Mouse (Mus musculus): ENCODE data around the gene Hist2h2bb.
A peak's percentile ranks its signal among the peaks of the same experiment; 100 is the strongest.
"Not testable (repeated sequence)": the region's sequence is repeated elsewhere in the genome, so short reads cannot be mapped to it uniquely, and the experiment has no call there.

The Hist2h2bb gene

DNA sequence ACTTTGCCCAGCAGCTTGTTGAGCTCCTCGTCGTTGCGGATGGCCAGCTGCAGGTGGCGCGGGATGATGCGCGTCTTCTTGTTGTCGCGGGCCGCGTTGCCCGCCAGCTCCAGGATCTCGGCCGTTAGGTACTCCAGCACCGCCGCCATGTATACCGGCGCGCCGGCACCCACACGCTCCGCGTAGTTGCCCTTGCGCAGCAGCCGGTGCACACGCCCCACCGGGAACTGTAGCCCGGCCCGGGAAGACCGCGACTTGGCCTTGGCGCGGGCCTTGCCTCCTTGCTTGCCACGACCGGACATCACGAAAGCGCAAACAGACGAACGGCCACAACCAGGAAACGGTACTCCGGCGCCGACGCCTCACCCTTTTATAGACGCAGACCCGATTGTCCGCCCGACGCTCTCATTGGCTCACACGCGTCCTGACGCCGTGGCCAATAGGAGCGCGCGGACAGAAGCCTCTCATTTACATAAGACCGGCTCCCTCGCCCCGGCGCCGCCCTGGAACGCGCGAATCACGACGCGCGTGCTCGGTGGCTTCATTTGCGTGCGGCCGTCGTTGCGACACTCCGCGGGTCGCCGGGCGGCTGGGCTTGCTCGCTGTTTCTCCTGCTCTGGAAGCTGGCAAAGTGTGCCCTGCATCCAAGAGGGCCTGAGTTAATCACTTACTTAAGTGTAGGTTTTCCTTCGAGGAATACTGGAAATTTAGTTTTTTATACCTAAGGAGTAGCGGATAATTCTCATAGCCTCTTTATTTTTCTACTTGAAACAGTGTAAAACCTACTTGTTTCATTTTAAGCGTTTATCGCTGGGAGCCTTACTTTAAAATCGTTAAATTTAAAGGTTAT, 29.4 kb upstream of the Hist2h2bb start, which contains the start of gene Hist2h2aa2:
Gene Hist2h2aa2 (minus strand): TSS at position 328 of the 850 bp plus-strand sequence.
- DNase-seq (ENCODE audit: low spot score), result peak; percentile 64

DNA sequence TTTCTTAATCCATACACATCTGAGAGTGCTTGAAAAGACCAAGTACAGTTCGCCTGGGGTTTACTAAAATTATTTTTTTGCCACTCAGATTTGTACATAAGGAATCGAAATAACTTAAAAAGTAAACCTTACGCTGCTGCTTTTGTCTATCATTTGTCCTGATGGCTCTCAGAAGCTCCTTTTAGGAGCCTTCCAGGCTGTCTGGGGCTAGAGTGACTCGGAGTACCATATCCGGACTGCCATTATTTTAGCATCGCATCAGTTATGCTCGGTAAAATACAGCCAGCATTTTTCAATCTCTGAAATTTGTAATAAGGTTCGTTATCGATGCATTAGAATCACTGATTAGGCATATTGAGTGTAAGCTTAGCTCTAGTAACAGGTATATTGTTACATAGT, 28.8 kb upstream of the Hist2h2bb start:
- no peak for DNase-seq (ENCODE audit: low spot score)

DNA sequence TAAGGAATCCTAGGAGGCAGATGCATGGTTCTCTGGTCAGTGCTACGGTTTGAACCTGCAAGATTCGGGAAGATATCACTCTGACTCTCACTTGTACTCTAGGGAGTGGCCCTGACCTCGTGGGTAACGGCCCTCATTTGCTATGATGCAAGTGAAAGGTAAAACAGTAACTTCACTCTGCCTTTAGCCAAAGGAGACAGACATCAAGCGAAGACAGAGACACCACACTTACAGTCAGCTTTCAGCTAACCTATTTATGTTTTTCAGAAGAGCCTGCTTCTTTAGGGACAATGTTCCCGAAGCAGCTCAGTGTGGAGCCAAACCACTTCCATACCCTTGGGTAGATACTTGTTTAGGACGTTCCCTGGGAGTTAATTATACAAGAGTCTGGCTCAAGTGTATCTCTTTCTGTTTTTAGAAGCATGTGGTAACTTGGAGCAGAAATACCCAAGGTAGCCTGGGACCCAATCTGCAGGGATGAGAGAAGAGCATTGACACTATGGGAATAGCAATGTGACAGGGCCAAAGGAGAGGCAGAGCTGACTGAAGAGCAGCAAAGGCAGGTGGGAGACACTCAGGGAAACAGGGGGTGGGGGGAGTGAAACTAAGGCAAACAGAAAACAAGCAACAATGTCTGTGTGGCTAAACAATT, 25.5 kb upstream of the Hist2h2bb start:
- peak; percentile 43 for DNase-seq (ENCODE audit: low spot score)

DNA sequence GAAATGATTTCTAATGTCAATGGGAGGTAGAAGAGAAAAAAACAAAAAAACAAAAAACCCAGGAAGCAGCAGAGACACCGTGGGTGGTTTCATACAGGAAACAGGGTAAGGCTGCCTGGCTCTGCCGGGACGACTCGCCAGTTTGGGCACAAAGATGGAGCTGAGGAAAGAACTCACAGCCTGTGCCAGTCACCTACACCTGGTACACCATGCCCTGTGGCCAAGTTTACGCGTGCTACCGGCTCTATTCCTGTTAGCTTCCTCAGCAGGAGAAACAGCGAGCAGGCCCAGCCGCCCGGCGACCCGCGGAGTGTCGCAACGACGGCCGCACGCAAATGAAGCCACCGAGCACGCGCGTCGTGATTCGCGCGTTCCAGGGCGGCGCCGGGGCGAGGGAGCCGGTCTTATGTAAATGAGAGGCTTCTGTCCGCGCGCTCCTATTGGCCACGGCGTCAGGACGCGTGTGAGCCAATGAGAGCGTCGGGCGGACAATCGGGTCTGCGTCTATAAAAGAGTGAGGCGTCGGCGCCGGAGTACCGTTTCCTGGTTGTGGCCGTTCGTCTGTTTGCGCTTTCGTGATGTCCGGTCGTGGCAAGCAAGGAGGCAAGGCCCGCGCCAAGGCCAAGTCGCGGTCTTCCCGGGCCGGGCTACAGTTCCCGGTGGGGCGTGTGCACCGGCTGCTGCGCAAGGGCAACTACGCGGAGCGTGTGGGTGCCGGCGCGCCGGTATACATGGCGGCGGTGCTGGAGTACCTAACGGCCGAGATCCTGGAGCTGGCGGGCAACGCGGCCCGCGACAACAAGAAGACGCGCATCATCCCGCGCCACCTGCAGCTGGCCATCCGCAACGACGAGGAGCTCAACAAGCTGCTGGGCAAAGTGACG, 24.3 kb upstream of the Hist2h2bb start, which contains the start of gene Hist2h2aa1:
Gene Hist2h2aa1 (plus strand): TSS at position 495 of the 884 bp plus-strand sequence.
- DNase-seq (ENCODE audit: low spot score), result peak; percentile 82

DNA sequence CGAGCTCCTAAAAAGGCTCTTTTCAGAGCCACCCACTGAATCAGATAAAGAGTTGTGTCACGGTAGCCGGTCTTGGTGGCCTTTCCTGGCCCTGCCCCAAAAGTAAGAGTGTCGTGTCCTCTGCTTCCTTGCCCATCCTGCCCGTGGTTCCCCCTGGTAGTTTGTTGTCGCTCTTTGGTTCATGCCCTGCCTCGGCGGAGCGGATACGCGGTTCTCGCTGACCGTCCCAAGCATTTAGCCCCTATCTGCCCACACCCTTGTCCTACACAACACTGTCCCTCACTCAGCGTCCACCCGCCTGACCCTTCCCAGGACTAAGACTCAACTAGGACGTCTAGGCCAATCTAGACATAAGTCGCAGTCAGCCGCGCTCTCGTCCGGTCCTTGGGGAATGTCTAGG, 23.5 kb upstream of the Hist2h2bb start:
- not testable (repeated sequence) for DNase-seq (ENCODE audit: low spot score)

DNA sequence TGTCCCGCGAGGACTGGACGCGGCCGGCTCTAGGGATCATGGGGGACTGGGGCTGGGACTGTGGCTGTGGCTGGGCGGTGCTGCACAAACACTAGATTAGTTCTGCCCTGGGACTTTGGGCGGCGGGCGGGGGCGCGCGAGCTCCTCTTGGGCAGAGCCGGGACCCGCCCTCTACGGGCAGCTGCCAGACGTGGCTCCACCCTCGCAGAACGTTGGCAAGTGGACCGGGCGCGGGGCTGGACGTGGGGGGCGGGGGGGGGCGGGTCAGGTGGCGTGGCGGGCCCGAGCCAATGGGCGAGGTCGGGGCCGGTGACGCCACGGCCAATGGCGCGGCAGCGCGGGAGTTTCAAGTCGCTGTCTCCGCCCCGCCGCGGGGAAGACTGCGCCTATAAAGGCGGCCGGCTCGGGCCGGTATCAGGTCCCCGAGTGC, 23.1 kb upstream of the Hist2h2bb start, which contains the start of gene Hist2h3c1:
Gene Hist2h3c1 (plus strand): TSS at position 259 of the 430 bp plus-strand sequence.
- not testable (repeated sequence) for DNase-seq (ENCODE audit: low spot score)

DNA sequence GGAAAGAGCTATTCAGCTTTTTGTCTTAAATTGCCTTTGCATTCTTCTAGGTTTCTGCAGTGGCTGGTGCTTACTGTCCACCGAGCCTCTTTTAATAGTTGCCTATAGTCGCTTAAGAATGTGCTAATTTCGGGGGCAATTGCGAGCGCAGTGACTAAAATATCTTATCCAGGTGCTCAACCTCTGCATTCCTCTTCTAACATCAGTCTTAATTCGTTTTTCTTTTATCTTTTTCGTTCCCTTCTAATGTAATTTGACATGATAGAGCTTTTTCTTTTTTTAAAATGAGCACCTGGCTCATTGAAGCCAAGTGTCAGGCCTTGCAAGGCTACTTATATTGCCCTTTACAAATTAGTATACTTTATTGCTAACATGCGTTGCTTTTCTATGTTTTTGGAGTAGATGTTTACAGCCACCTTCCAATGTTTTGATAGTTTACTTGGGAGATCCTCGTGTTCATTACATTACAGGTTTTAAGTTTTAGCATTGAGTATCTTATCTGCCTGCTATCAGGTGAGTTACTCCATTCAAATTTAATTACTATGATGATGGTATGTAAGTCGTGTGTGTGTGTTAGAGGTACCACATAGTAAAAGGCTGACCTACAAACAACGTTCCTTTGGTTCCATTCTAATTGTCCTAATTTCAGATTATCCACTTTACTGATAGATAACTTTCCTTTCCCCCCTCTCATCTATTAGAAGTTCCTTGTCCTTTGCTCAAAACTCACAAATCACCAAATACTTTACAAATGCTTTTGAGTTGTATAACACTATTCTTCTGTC, 22.0 kb upstream of the Hist2h2bb start:
- no peak for DNase-seq (ENCODE audit: low spot score)

DNA sequence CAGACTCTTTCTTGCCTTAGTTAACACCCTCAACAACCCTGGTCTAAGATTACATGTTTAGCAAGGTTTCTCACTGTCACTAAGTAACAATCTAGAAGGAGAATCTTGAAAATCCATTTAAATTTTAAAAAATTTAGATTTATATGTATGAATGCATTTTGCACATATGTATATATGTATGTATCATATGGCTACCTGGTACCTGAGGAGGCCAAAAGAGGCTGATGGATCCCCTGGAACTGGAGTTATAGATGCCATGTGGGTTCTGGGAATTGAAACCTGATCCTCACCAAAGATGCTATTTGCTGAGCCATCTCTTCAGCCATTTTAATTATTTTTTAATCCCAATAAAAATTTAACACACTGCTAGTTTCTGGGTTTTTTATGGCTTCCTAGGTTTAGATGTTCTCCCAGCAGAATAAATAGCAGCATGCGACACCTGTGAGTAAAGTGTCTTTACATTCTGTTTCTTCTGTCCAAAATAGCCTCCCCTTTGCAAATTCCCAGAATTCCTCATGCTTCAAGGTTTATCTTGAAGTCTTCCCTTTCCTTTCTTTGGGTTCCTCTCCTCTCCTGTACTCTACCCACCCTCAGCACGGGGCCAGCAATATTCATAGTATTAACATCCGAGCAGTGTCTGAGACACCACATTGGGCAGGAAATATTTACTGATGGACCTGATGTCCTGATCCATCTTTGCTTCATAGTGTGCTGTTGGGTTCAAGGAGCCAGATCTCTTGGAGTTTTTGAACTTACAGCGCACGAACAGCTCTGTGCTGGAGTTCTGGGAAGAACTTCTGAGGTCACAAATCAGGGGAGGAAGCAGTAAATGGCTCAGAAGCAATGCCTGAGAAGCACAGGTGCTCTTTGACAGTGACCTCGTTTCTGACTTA, 21.2 kb upstream of the Hist2h2bb start:
- DNase-seq (ENCODE audit: low spot score), result no peak

DNA sequence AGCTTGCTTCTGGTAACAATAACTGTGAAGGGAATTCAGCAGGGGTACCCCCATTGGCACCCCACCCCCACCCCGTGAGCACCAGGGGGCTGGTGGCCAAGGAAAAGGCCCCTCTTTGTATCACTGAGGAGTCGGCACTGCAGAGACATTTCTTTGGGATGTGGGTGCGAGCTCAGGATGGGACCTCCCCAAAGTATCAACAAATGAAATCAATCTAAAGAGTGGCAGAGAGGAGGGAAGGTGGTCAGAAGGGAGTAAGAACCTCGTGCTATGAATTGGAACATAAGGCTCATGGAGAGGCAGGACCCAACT, 20.6 kb upstream of the Hist2h2bb start:
- DNase-seq (ENCODE audit: low spot score), result no peak

DNA sequence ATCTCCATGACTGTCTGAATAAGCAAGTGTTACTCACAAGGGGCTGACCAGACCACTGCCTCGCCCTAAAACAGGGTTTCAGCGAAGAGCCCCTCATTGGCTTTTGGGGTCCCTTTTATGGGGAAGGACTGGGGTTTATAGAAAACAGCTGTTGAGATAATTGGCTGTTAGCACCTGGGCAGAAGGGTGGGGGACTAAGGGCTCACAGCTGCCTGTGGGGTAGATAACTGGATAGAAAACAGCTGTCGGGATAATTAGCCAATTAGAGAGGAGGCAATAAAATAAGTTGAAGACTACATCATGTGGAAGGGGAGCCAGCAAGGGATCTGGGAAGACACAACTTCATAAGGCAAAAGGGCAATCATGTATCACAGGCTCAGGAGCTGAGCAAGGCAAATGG, 18.7 kb upstream of the Hist2h2bb start:
- no peak for DNase-seq (ENCODE audit: low spot score)

DNA sequence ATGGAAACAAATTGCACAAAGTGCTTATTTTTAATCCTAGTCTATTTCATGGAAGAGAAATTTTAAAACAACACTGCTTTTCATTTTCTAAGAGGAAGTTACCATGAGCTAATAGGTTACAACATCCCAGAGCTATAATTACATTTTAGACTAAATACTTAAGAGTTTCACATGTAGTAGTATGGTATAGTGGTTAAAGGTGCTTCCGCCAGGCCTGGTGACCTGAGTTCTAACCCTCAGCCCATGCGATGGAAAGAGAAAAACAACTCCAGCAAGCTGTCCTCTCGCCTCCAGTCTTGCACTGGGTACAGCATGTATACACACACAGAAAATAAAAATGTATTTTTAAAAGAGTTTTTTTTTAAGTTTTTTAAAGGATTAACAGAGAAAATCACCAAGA, 17.8 kb upstream of the Hist2h2bb start:
- DNase-seq (ENCODE audit: low spot score), result no peak

DNA sequence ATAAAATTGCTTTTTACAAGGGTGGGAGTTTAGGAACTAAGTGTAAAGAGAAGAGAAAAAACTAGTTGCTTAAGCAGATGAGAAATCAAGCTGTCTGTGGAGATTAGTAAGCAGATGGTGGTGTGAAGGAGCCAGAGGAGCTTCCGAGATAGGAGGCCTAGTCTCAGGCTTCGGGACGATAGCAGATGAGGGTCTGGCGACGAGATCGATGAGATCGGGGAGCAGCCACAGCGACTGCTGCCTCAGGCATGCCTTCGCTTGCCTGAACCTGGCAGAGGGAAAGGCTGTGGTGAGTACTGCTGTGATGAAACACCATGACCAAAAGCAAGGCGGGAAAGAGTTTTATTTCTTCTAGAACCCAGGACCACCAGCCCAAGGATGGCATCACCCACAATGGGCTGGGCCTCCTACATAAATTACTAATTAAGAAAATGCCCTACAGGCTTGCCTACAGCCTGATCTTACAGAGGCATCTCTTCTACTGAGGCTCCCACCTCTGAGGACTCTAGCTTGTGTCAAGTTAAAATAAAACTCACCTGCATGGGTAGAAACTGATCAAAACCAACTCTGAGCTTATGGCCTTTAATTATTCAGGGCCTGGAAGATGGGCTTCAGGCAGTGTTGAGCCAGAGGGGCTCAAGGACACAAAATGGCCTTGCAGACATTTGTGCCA, 14.7 kb upstream of the Hist2h2bb start:
- DNase-seq (ENCODE audit: low spot score), result no peak

DNA sequence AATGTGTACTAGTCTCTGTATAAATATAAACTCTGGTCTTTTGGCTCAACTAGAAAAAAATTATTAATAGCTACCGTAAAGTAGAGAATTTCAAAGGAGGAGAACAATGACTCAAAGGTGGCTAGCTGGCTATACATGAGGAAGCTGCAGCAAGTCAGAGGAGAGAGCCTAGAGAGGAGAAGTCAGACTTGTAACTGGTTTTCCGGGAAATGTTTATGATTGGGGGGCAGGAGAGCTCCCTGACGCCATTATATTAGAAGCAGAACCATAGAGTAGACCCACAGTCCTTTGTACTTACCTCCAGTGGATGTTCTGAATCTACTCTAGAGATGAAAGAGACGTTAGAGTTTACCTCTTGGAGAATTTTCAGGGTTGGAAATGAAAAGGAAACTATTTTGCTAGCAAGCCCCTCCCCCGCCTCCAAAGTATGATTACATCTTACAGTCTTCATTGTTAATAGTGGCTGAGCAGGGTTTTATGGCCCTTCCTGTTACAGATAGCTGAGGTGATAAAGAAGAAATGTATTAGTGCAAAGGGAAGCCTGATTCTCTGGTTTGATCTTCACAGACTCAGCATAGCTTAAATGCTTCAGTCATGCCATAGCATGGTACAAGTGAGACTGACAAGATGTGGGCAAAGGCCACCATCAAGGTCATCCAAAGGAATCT, 13.5 kb upstream of the Hist2h2bb start:
- no peak for DNase-seq (ENCODE audit: low spot score)

DNA sequence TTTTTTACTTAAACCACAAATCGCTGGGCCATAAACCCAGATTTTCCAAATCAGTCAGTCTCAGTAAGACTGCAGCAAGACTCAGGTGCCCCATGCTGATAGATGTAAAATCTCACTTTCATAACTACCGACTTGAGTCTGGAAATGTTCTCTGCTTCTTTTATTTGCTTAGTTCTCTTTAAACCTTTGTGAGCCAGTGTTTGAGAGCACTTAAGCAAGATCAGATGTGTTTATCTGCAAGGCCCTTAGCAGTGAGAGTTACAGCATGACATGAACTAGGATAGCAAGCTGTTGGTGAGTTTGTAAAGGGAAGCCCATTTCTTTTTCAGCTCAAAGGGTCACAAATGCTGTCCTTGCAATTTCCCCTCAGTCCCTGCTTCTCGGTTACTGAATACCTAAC, 12.4 kb upstream of the Hist2h2bb start:
- DNase-seq (ENCODE audit: low spot score), result no peak

DNA sequence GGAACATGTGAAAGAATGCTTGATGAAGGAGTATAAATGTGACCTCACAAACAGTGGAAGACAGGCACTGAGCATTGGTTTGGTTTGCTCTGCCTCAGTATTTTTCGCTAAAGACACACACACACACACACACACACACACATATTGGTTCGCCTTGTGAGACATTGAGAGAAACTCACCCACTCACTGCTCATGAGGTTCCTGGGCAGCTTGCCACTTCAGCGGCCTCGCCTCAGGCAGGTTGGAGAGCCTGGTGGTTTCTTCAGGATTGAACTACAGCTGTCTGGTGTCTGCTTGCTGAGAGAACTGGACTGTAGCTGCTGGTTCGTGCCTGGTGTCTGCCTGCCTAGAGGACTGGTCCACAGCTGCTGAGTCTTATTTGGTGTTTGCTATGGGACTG, 9.3 kb upstream of the Hist2h2bb start:
- DNase-seq (ENCODE audit: low spot score), result no peak

DNA sequence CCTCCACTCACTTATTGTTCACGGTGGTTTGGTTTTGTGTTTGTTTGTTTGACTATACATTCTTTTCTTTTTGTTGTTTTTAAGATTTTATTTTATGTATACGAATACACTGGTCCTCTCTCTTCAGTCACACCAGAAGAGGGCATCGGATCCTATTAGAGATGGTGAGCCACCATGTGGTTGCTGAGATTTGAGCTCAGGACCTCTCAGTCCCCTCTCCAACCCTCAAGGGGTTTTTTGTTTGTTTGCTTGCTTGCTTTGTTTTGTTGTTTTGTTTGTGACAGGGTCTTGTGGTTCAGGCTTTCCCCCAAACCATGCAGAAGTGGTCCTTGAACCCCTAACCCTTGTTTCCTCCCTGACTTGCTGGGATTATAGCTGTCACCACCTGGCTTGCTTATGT, 7.9 kb upstream of the Hist2h2bb start:
- DNase-seq (ENCODE audit: low spot score), result no peak

DNA sequence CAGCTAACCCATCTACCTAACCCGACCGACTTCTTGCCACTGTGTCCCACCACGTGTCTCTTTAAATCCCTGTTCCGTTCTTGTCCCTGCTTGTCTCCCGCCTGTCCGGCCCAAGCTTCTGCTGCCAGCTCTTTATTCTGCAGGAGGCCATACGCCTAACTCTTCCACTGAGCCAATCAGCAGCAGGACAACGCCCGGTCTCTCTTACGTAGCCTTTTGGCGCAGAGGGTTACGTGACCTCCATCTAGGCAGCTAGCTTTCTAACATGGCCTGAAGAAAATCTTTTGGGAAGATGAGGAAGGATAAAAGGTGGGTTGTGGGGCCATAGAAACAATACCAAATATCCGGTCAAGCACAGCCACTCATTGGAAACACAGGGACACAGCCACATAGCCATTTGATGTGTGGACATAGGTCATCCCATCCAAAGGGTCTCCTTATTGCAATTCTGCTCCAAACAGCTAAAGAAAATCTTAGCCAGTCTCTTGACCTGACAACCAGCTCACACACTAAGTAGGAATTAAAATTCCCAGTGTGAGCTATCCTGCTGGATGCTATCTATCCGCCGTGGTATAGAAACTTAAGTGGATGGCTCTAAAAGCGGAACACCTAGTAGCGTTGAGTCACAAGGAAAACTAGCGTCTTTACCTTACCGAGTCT, 7.2 kb upstream of the Hist2h2bb start:
- peak; percentile 94 for DNase-seq (ENCODE audit: low spot score)

DNA sequence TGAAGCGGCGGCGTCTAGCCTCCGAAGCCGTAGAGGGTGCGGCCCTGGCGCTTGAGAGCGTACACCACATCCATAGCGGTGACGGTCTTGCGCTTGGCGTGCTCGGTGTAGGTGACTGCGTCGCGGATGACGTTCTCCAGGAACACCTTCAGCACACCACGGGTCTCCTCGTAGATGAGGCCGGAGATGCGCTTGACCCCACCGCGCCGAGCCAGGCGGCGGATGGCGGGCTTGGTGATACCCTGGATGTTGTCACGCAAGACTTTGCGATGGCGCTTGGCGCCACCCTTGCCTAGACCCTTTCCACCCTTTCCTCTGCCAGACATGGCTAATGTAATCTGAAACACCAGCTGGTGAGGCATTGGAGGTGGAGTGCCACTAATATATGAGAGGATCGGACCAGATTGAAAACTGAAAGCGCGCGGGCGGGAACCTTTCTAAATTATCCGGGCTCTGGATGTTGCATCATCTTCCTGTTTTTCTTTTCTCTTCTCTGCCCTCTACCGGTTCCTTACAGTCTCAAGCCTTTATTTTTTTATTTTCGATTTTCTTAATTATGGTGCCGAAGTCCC, 6.5 kb upstream of the Hist2h2bb start, which contains the start of gene Hist2h4:
Gene Hist2h4 (minus strand): TSS at position 333 of the 572 bp plus-strand sequence.
- DNase-seq (ENCODE audit: low spot score), result peak; percentile 99
